Mouse (Mus musculus) neural tube, embryonic 12.5 days (tissue): ENCODE measurements around the gene Uba7. TPM values are rescaled to one million over a fixed set of nuclear protein-coding genes. Genes with fewer than 3 reads are reported as not detected.
A peak's percentile ranks its signal among the peaks of the same experiment; 100 is the strongest.

Source experiments
- ATAC-seq: fragments of 200-750 bp; cut with Nextera tagmentation; 2 replicates; pipeline ENCODE4 v1.8.0; 2017; ENCODE audit warnings: low read depth, mild to moderate bottlenecking, moderate TSS enrichment, moderate library complexity; ENCODE audit not compliant: low FRiP score
- H3K27ac ChIP-seq: fragments of 300-500 bp; sonication (generic); 2 replicates; pipeline ENCODE4 v1.5.1; 2016
- H3K27me3 ChIP-seq: fragments of 300-500 bp; sonication (generic); replicated peaks from 2 replicates; pipeline ENCODE4 v1.6.1; 2016; ENCODE audit warnings: mild to moderate bottlenecking
- H3K36me3 ChIP-seq: fragments of 300-500 bp; sonication (generic); 2 replicates; pipeline ENCODE4 v1.6.1; 2016; ENCODE audit warnings: mild to moderate bottlenecking
- H3K4me1 ChIP-seq: fragments of 300-500 bp; sonication (generic); 2 replicates; pipeline ENCODE4 v1.6.1; 2016
- H3K4me2 ChIP-seq: fragments of 300-500 bp; sonication (generic); replicated peaks from 2 replicates; pipeline ENCODE4 v1.6.1; 2016; ENCODE audit warnings: mild to moderate bottlenecking
- H3K4me3 ChIP-seq: fragments of 300-500 bp; sonication (generic); 2 replicates; pipeline ENCODE4 v1.5.1; 2016
- H3K9ac ChIP-seq: fragments of 300-500 bp; sonication (generic); 2 replicates; pipeline ENCODE4 v1.6.1; 2016; ENCODE audit warnings: mild to moderate bottlenecking
- H3K9me3 ChIP-seq: fragments of 300-500 bp; sonication (generic); 2 replicates; pipeline ENCODE4 v1.6.1; 2016; ENCODE audit warnings: mild to moderate bottlenecking
- WGBS: fragments of 180-500 bp; shearing (Covaris S2); methylation state at CpG from one replicate; pipeline ENCODE4 v1.1.7; 2016; 5-methylcytosine and 5-hydroxymethylcytosine counted together
- polyA plus RNA-seq: library from polyadenylated mRNA; unstranded; fragments of >200 nt; fragmentation: Nextera tagmentation; extraction: Ambion mirVana; gene quantifications from 2 replicates; pipeline ENCODE4 v1.2.1, GENCODE M21; 2016

The Uba7 gene
- polyA plus RNA-seq, result 11.7 and 12.2 TPM in 2 replicates

DNA sequence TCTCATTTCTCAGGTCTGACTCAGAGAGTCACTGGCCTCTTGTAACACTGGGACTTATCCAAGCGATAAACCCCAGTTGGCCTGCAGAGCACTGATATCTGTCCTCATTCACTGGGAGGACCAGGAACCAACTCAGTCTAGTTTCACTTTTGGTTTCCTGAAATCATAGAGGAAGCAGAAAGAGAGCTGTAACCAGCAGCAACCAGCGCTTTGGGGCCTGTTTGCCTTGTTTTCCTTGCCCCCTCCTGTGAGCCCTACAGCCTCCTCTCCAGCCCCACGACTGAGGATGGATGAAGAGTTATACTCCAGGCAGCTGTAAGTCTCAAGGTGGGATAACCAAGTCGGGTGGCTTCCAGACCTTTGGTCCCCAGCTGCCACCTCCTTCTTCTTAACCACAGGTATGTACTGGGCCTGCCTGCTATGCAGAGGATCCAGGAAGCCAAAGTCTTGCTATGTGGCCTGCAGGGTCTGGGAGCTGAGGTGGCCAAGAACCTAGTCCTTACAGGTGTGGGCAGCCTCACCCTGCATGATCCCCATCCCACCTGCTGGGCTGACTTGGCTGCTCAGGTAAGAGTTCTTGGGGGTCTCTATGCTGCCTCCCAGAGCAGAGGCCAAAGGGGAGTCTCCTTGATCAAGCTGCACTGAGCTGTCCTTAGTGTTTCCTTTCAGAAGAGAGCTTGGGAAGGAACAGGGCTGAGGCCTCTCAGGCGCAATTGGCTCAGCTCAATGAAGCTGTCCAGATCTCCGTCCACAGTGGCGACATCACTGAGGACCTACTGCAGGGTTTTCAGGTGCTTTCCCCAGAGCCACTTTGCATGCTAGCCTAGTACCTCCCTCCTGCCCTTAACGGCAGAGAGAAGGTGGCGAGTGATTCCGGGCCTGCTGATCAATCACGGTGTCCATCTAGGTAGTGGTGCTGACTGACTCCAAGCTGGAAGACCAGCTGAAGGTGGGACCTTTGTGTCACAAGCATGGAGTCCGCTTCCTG lies at the start of gene Uba7:
Uba7 (plus strand) TSS at position 107 of the 988 bp plus-strand sequence.
- Histone ChIP-seq H3K4me1 (0 out of 2 replicates have a peak, but pooled peaks cover under 1% of the 10 kb centered on the region), H3K9me3 (no peaks in the 10 kb centered on the region), H3K4me3 (no peak within 1 kb of the TSS), H3K27me3 (no peaks in the 10 kb centered on the region), H3K9ac (no peak within 1 kb of the TSS), H3K4me2 (peak within 1 kb of the TSS; percentile 12; the same call in 1 of the 2 replicates), H3K36me3 (peaks cover 6% of the 10 kb centered on the region; the same call in 1 of the 2 replicates), H3K27ac (no peak within 1 kb of the TSS)
- WGBS, result 69% methylated on average over 12 of the region's 12 CpGs
- ATAC-seq, result no peak

- Histone ChIP-seq H3K4me3 (no peak overlapping the region), H3K9ac (no peak overlapping the region), H3K9me3 (no peaks in the 10 kb centered on the region), H3K4me1 (peaks cover 9% of the 10 kb centered on the region), H3K27me3 (no peaks in the 10 kb centered on the region), H3K36me3 (no peaks in the 10 kb centered on the region), H3K27ac (no peak overlapping the region), H3K4me2 (no peak overlapping the region)
- no peak for ATAC-seq
- 56% methylated on average over 9 of the region's 9 CpGs for WGBS
Observed at GRCm38 (mm10) chr9:107926920-107927420, 48.3 kb upstream of the Uba7 start.

GRCm38 (mm10) chr9:107927749-107928148 lies 47.6 kb upstream of the Uba7 start:
- Histone ChIP-seq H3K9me3 (no peaks in the 10 kb centered on the region), H3K9ac (no peak overlapping the region), H3K4me2 (no peak overlapping the region), H3K4me1 (peaks cover 9% of the 10 kb centered on the region), H3K36me3 (no peaks in the 10 kb centered on the region), H3K27ac (no peak overlapping the region), H3K4me3 (no peak overlapping the region), H3K27me3 (no peaks in the 10 kb centered on the region)
- no peak for ATAC-seq
- 87% methylated on average over 5 of the region's 5 CpGs for WGBS

- peaks cover 9% of the 10 kb centered on the region for H3K4me1 ChIP-seq
- H3K36me3 ChIP-seq, result no peaks in the 10 kb centered on the region
- no peak for ATAC-seq
- no peak within 1 kb of the TSS for H3K27ac ChIP-seq
- no peaks in the 10 kb centered on the region for H3K27me3 ChIP-seq
- no peak within 1 kb of the TSS for H3K4me3 ChIP-seq
- no peak within 1 kb of the TSS for H3K4me2 ChIP-seq
- H3K9ac ChIP-seq, result no peak within 1 kb of the TSS
- no peaks in the 10 kb centered on the region for H3K9me3 ChIP-seq
- 78% methylated on average over 3 of the region's 3 CpGs for WGBS
Observed at GRCm38 (mm10) chr9:107928169-107928568, 47.1 kb upstream of the Uba7 start, which contains the start of gene Actl11. Gene Actl11, plus strand, starts transcription at chr9:107928469.

- H3K27me3 ChIP-seq, result peaks cover 5% of the 10 kb centered on the region; the same call in 1 of the 2 replicates
- peaks cover 16% of the 10 kb centered on the region for H3K4me1 ChIP-seq
- H3K27ac ChIP-seq, result no peak overlapping the region
- WGBS, result 32% methylated on average over 4 of the region's 4 CpGs
- no peak overlapping the region for H3K4me3 ChIP-seq
- no peak for ATAC-seq
- no peak overlapping the region for H3K9ac ChIP-seq
- H3K36me3 ChIP-seq, result no peaks in the 10 kb centered on the region
- H3K4me2 ChIP-seq, result no peak overlapping the region
- H3K9me3 ChIP-seq, result no peaks in the 10 kb centered on the region
Observed at GRCm38 (mm10) chr9:107932221-107932620, 43.1 kb upstream of the Uba7 start.

DNA sequence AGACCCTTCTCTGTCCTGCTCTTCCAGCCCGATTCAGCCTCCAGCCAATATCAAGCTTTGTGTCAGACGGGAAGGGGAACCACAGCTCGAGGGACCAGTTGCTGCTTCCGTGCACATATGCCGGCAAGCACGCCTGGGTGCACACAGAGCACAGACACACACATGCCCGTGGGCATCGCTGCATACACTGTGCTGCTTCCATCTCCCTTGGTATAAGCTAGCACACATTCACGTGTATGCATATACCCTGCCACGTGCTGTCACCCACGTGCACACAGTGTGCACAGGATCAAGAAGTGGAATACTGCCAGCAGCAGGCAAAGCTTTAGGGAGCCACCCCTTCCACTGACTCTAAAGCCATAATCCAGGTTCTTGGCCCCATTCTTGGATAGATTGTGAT lies 41.2 kb upstream of the Uba7 start:
- ATAC-seq, result no peak
- Histone ChIP-seq H3K9me3 (no peaks in the 10 kb centered on the region), H3K27ac (no peak overlapping the region), H3K4me2 (no peak overlapping the region), H3K4me3 (no peak overlapping the region), H3K4me1 (peaks cover 16% of the 10 kb centered on the region), H3K36me3 (no peaks in the 10 kb centered on the region), H3K27me3 (peaks cover 5% of the 10 kb centered on the region; the same call in 1 of the 2 replicates), H3K9ac (no peak overlapping the region)
- 88% methylated on average over 11 of the region's 11 CpGs for WGBS

- Histone ChIP-seq H3K27ac (no peak within 1 kb of the TSS), H3K4me3 (peak within 1 kb of the TSS; percentile 46), H3K4me2 (peak within 1 kb of the TSS; percentile 94), H3K9me3 (no peaks in the 10 kb centered on the region), H3K36me3 (no peaks in the 10 kb centered on the region), H3K27me3 (peaks cover 5% of the 10 kb centered on the region; the same call in 1 of the 2 replicates), H3K9ac (peak within 1 kb of the TSS; percentile 60), H3K4me1 (peaks cover 16% of the 10 kb centered on the region)
- ATAC-seq, result no peak
- 12% methylated on average over 3 of the region's 3 CpGs for WGBS
Observed at GRCm38 (mm10) chr9:107935374-107935773, 39.9 kb upstream of the Uba7 start, which contains the start of gene Camkv. Gene Camkv, plus strand, starts transcription at chr9:107935674.

- Histone ChIP-seq H3K9me3 (no peaks in the 10 kb centered on the region), H3K27ac (no peak overlapping the region), H3K9ac (peak overlapping the region; percentile 60), H3K4me3 (peak overlapping the region; percentile 46), H3K36me3 (no peaks in the 10 kb centered on the region), H3K27me3 (peaks cover 5% of the 10 kb centered on the region; the same call in 1 of the 2 replicates), H3K4me2 (peak overlapping the region; percentile 94), H3K4me1 (peaks cover 16% of the 10 kb centered on the region)
- ATAC-seq, result peak; percentile 73
- WGBS, result under 1% methylated on average over 41 of the region's 41 CpGs
Observed at GRCm38 (mm10) chr9:107935790-107936214, 39.5 kb upstream of the Uba7 start.

DNA sequence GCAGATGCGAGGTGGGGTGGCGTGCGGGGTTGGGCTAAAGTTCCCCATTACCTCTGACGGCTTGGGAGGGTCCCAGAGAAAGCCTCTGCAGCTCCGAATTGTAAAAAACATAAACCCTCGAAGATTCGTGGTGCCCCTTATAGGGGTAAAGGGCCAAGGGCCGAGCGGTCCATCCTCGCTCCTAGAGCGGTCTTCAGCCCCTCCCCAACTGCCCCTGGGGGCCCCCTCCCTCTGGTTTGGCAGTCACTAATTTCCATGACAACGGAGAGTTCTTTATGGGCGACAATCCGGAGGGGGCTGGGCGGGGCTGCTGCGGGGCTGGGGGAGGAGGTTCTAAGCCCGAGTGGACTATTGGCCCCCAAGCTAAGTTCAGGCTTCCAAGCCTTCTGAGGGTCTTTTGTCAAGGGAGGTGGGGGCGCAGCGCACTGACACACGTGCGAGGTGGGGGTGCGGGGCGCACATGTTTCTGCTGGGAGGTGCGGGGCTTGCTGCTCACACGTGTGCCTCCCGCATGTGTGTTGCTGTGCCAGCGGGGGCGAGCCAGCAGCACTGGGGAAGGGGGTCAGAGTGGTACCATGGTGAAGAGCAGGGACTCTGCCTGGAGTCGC lies 39.0 kb upstream of the Uba7 start:
- peak; percentile 76 for ATAC-seq
- H3K27me3 ChIP-seq, result peaks cover 5% of the 10 kb centered on the region; the same call in 1 of the 2 replicates
- H3K27ac ChIP-seq, result no peak overlapping the region
- peaks cover 16% of the 10 kb centered on the region for H3K4me1 ChIP-seq
- no peaks in the 10 kb centered on the region for H3K36me3 ChIP-seq
- peak overlapping the region; percentile 46 for H3K4me3 ChIP-seq
- peak overlapping the region; percentile 94 for H3K4me2 ChIP-seq
- H3K9ac ChIP-seq, result peak overlapping the region; percentile 60
- no peaks in the 10 kb centered on the region for H3K9me3 ChIP-seq
- WGBS, result 1% methylated on average over 29 of the region's 29 CpGs

DNA sequence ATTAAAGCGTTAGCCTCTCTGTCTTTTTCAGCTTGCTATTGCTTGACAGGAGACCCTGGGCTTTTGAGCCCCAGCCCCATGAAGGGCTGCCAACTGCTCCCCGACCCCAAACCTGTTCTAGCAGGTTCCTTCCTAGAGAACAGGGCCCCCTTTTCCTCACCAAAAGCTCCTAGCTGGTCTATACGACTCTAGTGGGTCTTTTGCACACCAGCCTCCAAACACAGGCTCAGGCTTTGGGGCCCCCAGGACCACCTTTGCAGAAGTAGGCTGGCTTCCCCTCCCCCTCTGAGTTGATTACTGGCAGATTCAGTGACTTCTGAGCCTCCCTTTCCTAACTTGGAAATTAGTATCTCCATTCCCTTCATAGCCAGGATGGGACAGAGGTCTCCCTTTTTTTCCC lies 38.5 kb upstream of the Uba7 start:
- ATAC-seq, result peak; percentile 5; the same call in 1 of the 2 replicates
- H3K4me2 ChIP-seq, result peak overlapping the region; percentile 94
- H3K4me1 ChIP-seq, result peaks cover 16% of the 10 kb centered on the region
- H3K27me3 ChIP-seq, result peaks cover 5% of the 10 kb centered on the region; the same call in 1 of the 2 replicates
- H3K9me3 ChIP-seq, result no peaks in the 10 kb centered on the region
- WGBS, result 3% methylated on average over 3 of the region's 3 CpGs
- H3K36me3 ChIP-seq, result no peaks in the 10 kb centered on the region
- peak overlapping the region; percentile 46 for H3K4me3 ChIP-seq
- H3K9ac ChIP-seq, result no peak overlapping the region; the same call in 1 of the 2 replicates
- no peak overlapping the region for H3K27ac ChIP-seq

GRCm38 (mm10) chr9:107947241-107948194 lies 27.8 kb upstream of the Uba7 start:
- Histone ChIP-seq H3K9ac (no peak overlapping the region), H3K4me3 (no peak overlapping the region), H3K9me3 (no peaks in the 10 kb centered on the region), H3K36me3 (no peaks in the 10 kb centered on the region), H3K27me3 (no peaks in the 10 kb centered on the region), H3K27ac (no peak overlapping the region), H3K4me1 (peaks cover 8% of the 10 kb centered on the region), H3K4me2 (no peak overlapping the region)
- WGBS, result 90% methylated on average over 31 of the region's 31 CpGs
- ATAC-seq, result no peak
